Mouse (Mus musculus): ENCODE data around the gene Zkscan17. TPM values are rescaled to one million over a fixed set of nuclear protein-coding genes. Genes with fewer than 3 reads are reported as not detected.

Zkscan17 gene
- polyA plus RNA-seq, 1 experiment = 52.5 TPM

DNA sequence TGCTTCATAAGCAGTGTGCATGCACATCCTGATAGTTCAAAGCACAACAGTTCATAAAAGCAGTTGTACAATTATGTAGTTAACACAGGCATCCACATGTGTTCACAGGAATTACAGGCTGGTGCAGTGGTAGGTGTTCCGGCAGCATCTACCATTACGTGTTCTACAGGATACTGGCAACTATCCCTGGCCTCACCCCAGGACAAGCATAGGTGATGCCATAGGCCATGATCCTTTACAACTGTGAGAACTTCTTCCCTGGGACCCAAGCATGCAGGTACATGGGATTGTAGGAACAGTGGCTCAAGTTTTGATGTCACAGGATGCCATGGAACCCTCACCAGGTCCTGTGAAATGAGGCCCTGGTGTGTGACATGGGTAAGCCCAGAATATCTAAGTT lies 66.1 kb downstream of the Zkscan17 start:
- Histone ChIP-seq H3K4me1 (ENCODE audit: control insufficient read depth, insufficient read depth, low read length) (peaks cover 10% of the 10 kb centered on the region), H3K27me3 (ENCODE audit: control insufficient read depth, insufficient read depth, low read length, poor library complexity, severe bottlenecking) (no peaks in the 10 kb centered on the region), H3K36me3 (ENCODE audit: control insufficient read depth, insufficient read depth, low read length, poor library complexity, severe bottlenecking) (peaks cover 28% of the 10 kb centered on the region), H3K4me3 (ENCODE audit: low read depth, low read length) (no peak overlapping the region), H3K27ac (ENCODE audit: insufficient read depth, low read length) (no peak overlapping the region), H3K9me3 (replicated peaks; ENCODE audit: control insufficient read depth, insufficient read depth, low read length, poor library complexity, severe bottlenecking) (peaks cover 10% of the 10 kb centered on the region), H3K9ac (ENCODE audit: low read depth, poor library complexity, severe bottlenecking) (no peak overlapping the region)
- TF ChIP-seq POLR2A (IDR thresholded peaks at IDR 0.05; ENCODE audit: insufficient read depth, low read length) = no peak
- no peak for TF ChIP-seq EP300 (IDR thresholded peaks at IDR 0.05; ENCODE audit: insufficient read depth, low read depth, low read length)
- TF ChIP-seq CTCF (IDR thresholded peaks at IDR 0.05; ENCODE audit: low read depth, low read length) = no peak

DNA sequence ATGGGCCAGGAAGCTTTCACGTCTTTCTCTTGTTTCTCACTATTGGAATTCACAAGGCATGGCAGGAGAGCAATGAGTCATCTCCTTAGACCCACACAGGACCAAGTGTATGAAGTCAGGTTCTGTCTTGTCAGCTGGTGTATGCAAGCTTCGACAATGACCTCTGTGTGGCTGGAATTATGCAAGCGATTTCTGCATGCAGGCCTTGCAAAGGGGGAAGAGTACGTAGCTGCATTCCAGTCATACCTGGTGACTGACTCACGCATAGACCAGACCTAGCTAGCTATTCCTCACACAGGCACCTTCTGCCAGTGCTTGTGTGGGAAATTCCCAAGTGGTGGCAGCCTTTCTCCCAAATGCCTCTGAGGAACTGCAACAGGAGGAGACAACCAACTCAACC lies 67.6 kb downstream of the Zkscan17 start:
- Histone ChIP-seq H3K36me3 (ENCODE audit: control insufficient read depth, insufficient read depth, low read length, poor library complexity, severe bottlenecking) (peaks cover 43% of the 10 kb centered on the region), H3K4me1 (ENCODE audit: control insufficient read depth, insufficient read depth, low read length) (peaks cover 10% of the 10 kb centered on the region), H3K4me3 (ENCODE audit: low read depth, low read length) (no peak overlapping the region), H3K9me3 (replicated peaks; ENCODE audit: control insufficient read depth, insufficient read depth, low read length, poor library complexity, severe bottlenecking) (peaks cover 8% of the 10 kb centered on the region), H3K9ac (ENCODE audit: low read depth, poor library complexity, severe bottlenecking) (no peak overlapping the region), H3K27me3 (ENCODE audit: control insufficient read depth, insufficient read depth, low read length, poor library complexity, severe bottlenecking) (no peaks in the 10 kb centered on the region), H3K27ac (ENCODE audit: insufficient read depth, low read length) (peak overlapping the region; percentile 90)
- TF ChIP-seq CTCF (IDR thresholded peaks at IDR 0.05; ENCODE audit: low read depth, low read length) (no peak), EP300 (IDR thresholded peaks at IDR 0.05; ENCODE audit: insufficient read depth, low read depth, low read length) (peak; percentile 83)

DNA sequence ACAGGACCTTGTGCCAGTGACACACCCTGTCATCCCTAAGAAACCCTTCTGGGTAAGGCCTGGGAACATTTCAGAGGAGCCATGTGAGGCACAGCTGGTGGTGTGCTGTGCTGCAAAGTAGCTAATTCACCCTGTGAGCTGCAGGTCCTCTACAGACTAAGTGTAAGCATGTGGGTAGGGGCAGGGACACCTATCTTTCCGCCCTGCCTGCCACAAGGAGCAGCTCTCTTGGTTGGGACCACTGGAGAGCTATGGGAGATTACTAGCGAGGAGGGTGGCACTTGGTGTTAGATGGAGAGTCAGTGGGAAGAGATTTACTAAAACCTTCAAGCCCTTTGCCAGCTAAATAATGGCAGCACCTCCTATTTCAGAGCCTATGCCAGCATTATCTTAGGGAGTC lies 69.7 kb downstream of the Zkscan17 start:
- Histone ChIP-seq H3K27ac (ENCODE audit: insufficient read depth, low read length) (no peak overlapping the region), H3K9ac (ENCODE audit: low read depth, poor library complexity, severe bottlenecking) (no peak overlapping the region), H3K4me1 (ENCODE audit: control insufficient read depth, insufficient read depth, low read length) (peaks cover 10% of the 10 kb centered on the region), H3K36me3 (ENCODE audit: control insufficient read depth, insufficient read depth, low read length, poor library complexity, severe bottlenecking) (peaks cover 34% of the 10 kb centered on the region), H3K9me3 (replicated peaks; ENCODE audit: control insufficient read depth, insufficient read depth, low read length, poor library complexity, severe bottlenecking) (no peaks in the 10 kb centered on the region), H3K4me3 (ENCODE audit: low read depth, low read length) (no peak overlapping the region), H3K27me3 (ENCODE audit: control insufficient read depth, insufficient read depth, low read length, poor library complexity, severe bottlenecking) (no peaks in the 10 kb centered on the region)
- TF ChIP-seq POLR2A (IDR thresholded peaks at IDR 0.05; ENCODE audit: insufficient read depth, low read length) = no peak
- TF ChIP-seq CTCF (IDR thresholded peaks at IDR 0.05; ENCODE audit: low read depth, low read length) = no peak
- no peak for TF ChIP-seq EP300 (IDR thresholded peaks at IDR 0.05; ENCODE audit: insufficient read depth, low read depth, low read length)

DNA sequence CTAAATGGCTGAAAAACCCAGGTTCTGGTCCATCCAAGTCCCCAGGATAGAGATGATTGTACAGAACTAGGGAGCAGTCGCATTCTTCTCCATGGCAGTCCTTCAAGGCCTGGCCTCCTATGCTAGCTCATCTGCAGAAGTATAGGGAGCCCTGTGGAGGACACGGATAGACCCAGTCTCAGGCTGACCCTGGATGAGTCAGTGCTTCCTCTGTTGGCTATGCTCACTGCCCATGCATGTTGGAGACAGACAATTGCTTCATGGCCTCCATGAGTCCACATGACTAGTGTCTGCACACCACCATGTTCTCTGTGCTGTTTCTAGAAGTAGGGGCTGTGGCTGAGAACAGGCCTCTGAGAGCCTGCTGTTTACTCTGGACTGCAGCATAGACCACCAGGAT lies 70.2 kb downstream of the Zkscan17 start:
- Histone ChIP-seq H3K36me3 (ENCODE audit: control insufficient read depth, insufficient read depth, low read length, poor library complexity, severe bottlenecking) (peaks cover 32% of the 10 kb centered on the region), H3K27ac (ENCODE audit: insufficient read depth, low read length) (no peak overlapping the region), H3K27me3 (ENCODE audit: control insufficient read depth, insufficient read depth, low read length, poor library complexity, severe bottlenecking) (no peaks in the 10 kb centered on the region), H3K9me3 (replicated peaks; ENCODE audit: control insufficient read depth, insufficient read depth, low read length, poor library complexity, severe bottlenecking) (no peaks in the 10 kb centered on the region), H3K4me1 (ENCODE audit: control insufficient read depth, insufficient read depth, low read length) (peaks cover 10% of the 10 kb centered on the region), H3K4me3 (ENCODE audit: low read depth, low read length) (no peak overlapping the region), H3K9ac (ENCODE audit: low read depth, poor library complexity, severe bottlenecking) (no peak overlapping the region)
- TF ChIP-seq EP300 (IDR thresholded peaks at IDR 0.05; ENCODE audit: insufficient read depth, low read depth, low read length) (no peak), CTCF (IDR thresholded peaks at IDR 0.05; ENCODE audit: low read depth, low read length) (no peak)

DNA sequence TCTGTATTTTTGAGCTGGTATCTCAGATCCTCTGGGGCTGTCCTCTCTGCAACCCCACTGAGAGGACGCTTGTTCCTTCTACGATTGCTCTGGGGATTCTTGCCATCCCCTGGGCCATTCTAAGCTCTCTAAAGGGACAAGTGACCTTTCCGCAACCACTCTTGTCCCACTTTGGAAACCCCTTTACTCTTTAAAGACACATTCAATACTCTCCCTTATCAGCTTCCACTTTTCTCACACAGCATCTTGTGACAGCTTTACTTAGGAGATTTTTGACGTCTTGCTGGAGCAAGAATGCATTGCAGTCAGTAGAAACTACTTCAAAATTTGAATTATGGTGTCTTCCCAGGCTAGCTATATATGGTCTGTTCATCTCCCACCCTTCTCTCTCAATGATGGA lies 75.5 kb downstream of the Zkscan17 start, which contains the start of gene Snap47:
Gene Snap47, minus strand, starts transcription at position 101 of the 400 bp plus-strand sequence.
- Histone ChIP-seq H3K27ac (ENCODE audit: insufficient read depth, low read length) (peak within 1 kb of the TSS; percentile 54; the same call in 1 of the 2 replicates), H3K9me3 (replicated peaks; ENCODE audit: control insufficient read depth, insufficient read depth, low read length, poor library complexity, severe bottlenecking) (no peaks in the 10 kb centered on the region), H3K4me3 (ENCODE audit: low read depth, low read length) (peak within 1 kb of the TSS; percentile 81), H3K9ac (ENCODE audit: low read depth, poor library complexity, severe bottlenecking) (peak within 1 kb of the TSS; percentile 88), H3K27me3 (ENCODE audit: control insufficient read depth, insufficient read depth, low read length, poor library complexity, severe bottlenecking) (no peaks in the 10 kb centered on the region), H3K36me3 (ENCODE audit: control insufficient read depth, insufficient read depth, low read length, poor library complexity, severe bottlenecking) (peaks cover 30% of the 10 kb centered on the region), H3K4me1 (ENCODE audit: control insufficient read depth, insufficient read depth, low read length) (no peaks in the 10 kb centered on the region)
- TF ChIP-seq EP300 (IDR thresholded peaks at IDR 0.05; ENCODE audit: insufficient read depth, low read depth, low read length) (no peak), CTCF (IDR thresholded peaks at IDR 0.05; ENCODE audit: low read depth, low read length) (no peak), POLR2A (IDR thresholded peaks at IDR 0.05; ENCODE audit: insufficient read depth, low read length) (no peak)

DNA sequence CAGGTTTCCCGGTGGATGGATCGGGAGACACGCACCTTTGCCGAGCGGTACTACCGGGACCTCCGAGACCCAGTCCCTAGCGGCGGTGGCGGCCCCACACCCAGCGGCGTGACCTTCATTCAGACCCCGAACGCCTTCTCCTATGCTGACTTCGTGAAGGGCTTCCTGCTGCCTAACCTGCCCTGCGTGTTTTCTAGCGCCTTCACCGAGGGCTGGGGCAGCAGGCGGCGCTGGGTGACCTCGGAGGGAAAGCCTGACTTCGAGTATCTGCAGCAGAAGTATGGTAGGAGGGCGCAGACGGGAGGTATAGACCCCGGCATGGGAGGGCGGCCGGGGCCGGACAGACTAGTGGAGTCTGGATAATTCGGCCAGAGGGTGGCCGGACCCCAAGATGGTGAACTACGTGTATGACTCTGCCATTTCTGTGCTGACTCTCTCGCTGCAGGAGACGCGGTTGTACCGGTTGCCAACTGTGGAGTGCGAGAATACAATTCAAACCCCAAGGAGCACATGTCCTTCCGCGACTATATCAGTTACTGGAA lies 76.2 kb downstream of the Zkscan17 start:
- Histone ChIP-seq H3K9me3 (replicated peaks; ENCODE audit: control insufficient read depth, insufficient read depth, low read length, poor library complexity, severe bottlenecking) (no peaks in the 10 kb centered on the region), H3K4me3 (ENCODE audit: low read depth, low read length) (peak overlapping the region; percentile 81), H3K27ac (ENCODE audit: insufficient read depth, low read length) (peak overlapping the region; percentile 54; the same call in 1 of the 2 replicates), H3K36me3 (ENCODE audit: control insufficient read depth, insufficient read depth, low read length, poor library complexity, severe bottlenecking) (peaks cover 24% of the 10 kb centered on the region), H3K9ac (ENCODE audit: low read depth, poor library complexity, severe bottlenecking) (peak overlapping the region; percentile 88), H3K4me1 (ENCODE audit: control insufficient read depth, insufficient read depth, low read length) (no peaks in the 10 kb centered on the region), H3K27me3 (ENCODE audit: control insufficient read depth, insufficient read depth, low read length, poor library complexity, severe bottlenecking) (no peaks in the 10 kb centered on the region)
- no peak for TF ChIP-seq CTCF (IDR thresholded peaks at IDR 0.05; ENCODE audit: low read depth, low read length)
- TF ChIP-seq EP300 (IDR thresholded peaks at IDR 0.05; ENCODE audit: insufficient read depth, low read depth, low read length) = no peak
- TF ChIP-seq POLR2A (IDR thresholded peaks at IDR 0.05; ENCODE audit: insufficient read depth, low read length) = no peak

Measured in ES-Bruce4 (cell line).